Mouse (Mus musculus) megakaryocyte-erythroid progenitor cell, adult 5-6 weeks (primary cell): Measurements from ENCODE around the gene Shank2. TPM values are rescaled to one million over a fixed set of nuclear protein-coding genes. Genes with fewer than 3 reads are reported as not detected.

Source experiments
- total RNA-seq, 2 experiments: library from RNA; stranded (forward) in 1 of 2; stranded (reverse) in 1 of 2; fragments of 200-1000, 215-1000 nt in 1 of 2; fragments of >200 nt in 1 of 2; fragmentation: Nextera tagmentation in 1 of 2; gene quantifications; 2 replicates each; pipeline ENCODE4 v1.2.3; 2014 to 2017

Gene Shank2
- total RNA-seq, 2 experiments from 2014 or later: not detected

Other genes starting within 250 kb of the Shank2 start
- gene Osbpl5, start 244.9 kb upstream of the Shank2 start, total RNA-seq (2014; fragmentation: Nextera tagmentation): 4.3 and 9.3 TPM in 2 replicates
- gene Osbpl5, start 244.9 kb upstream of the Shank2 start, total RNA-seq (2017): 2.6 and 3.8 TPM in 2 replicates
- not detected in 2 replicates for gene Mrgprg, start 234.9 kb upstream of the Shank2 start, total RNA-seq (2014; fragmentation: Nextera tagmentation)
- not detected in 2 replicates for gene Mrgprg, start 234.9 kb upstream of the Shank2 start, total RNA-seq (2017)
- 0.37 TPM in 1 of 2 replicates, not detected in the other for gene Mrgpre, start 217.4 kb upstream of the Shank2 start, total RNA-seq (2014; fragmentation: Nextera tagmentation)
- 0.19 and 0.27 TPM in 2 replicates for gene Mrgpre, start 217.4 kb upstream of the Shank2 start, total RNA-seq (2017)
- 9.1 and 11.3 TPM in 2 replicates for gene Nadsyn1, start 179.1 kb upstream of the Shank2 start, total RNA-seq (2014; fragmentation: Nextera tagmentation)
- 8.0 and 31.7 TPM in 2 replicates for gene Nadsyn1, start 179.1 kb upstream of the Shank2 start, total RNA-seq (2017)
- 26.0 and 42.8 TPM in 2 replicates for gene Dhcr7, start 178.8 kb upstream of the Shank2 start, total RNA-seq (2014; fragmentation: Nextera tagmentation)
- gene Dhcr7, start 178.8 kb upstream of the Shank2 start, total RNA-seq (2017): 6.2 and 9.4 TPM in 2 replicates
- gene Gm498, start 135.1 kb upstream of the Shank2 start, total RNA-seq (2014; fragmentation: Nextera tagmentation): not detected in 2 replicates
- not detected in 2 replicates for gene Gm498, start 135.1 kb upstream of the Shank2 start, total RNA-seq (2017)